Mouse (Mus musculus) embryonic facial prominence, embryonic 15.5 days (tissue): ENCODE measurements around the gene Pakap. TPM values are rescaled to one million over a fixed set of nuclear protein-coding genes. Genes with fewer than 3 reads are reported as not detected.

Experiments used
- ATAC-seq: fragments of 200-750 bp; cut with Nextera tagmentation; 2 replicates; pipeline ENCODE4 v1.8.0; 2017; ENCODE audit warnings: low read depth, moderate TSS enrichment; ENCODE audit not compliant: insufficient number of reproducible peaks, low FRiP score, low TSS enrichment
- H3K27ac ChIP-seq: fragments of 300-500 bp; sonication (generic); replicated peaks from 2 replicates; pipeline ENCODE4 v1.5.1; 2015; ENCODE audit warnings: mild to moderate bottlenecking, inconsistent platforms
- H3K27me3 ChIP-seq: fragments of 300-500 bp; sonication (generic); 2 replicates; pipeline ENCODE4 v1.6.1; 2015; ENCODE audit warnings: inconsistent platforms
- H3K36me3 ChIP-seq: fragments of 300-500 bp; sonication (generic); 2 replicates; pipeline ENCODE4 v1.6.1; 2015; ENCODE audit warnings: mild to moderate bottlenecking, inconsistent platforms
- H3K4me1 ChIP-seq: fragments of 300-500 bp; sonication (generic); 2 replicates; pipeline ENCODE4 v1.6.1; 2015; ENCODE audit warnings: inconsistent platforms
- H3K4me2 ChIP-seq: fragments of 300-500 bp; sonication (generic); replicated peaks from 2 replicates; pipeline ENCODE4 v1.6.1; 2015; ENCODE audit warnings: mild to moderate bottlenecking, inconsistent platforms
- H3K4me3 ChIP-seq: fragments of 300-500 bp; sonication (generic); replicated peaks from 2 replicates; pipeline ENCODE4 v1.5.1; 2015; ENCODE audit warnings: mild to moderate bottlenecking, inconsistent platforms
- H3K9ac ChIP-seq: fragments of 300-500 bp; sonication (generic); 2 replicates; pipeline ENCODE4 v1.6.1; 2015; ENCODE audit warnings: inconsistent platforms
- H3K9me3 ChIP-seq: fragments of 300-500 bp; sonication (generic); replicated peaks from 2 replicates; pipeline ENCODE4 v1.6.1; 2016; ENCODE audit warnings: inconsistent platforms
- WGBS: fragments of 180-500 bp; shearing (Covaris S2); methylation state at CpG from one replicate; pipeline ENCODE4 v1.1.7; 2015; 5-methylcytosine and 5-hydroxymethylcytosine counted together
- polyA plus RNA-seq: library from polyadenylated mRNA; unstranded; fragments of >200 nt; fragmentation: Nextera tagmentation; extraction: Ambion mirVana; gene quantifications from 2 replicates; pipeline ENCODE4 v1.2.1, GENCODE M21; 2015

Pakap gene
- polyA plus RNA-seq, 1 experiment from 2014 or later = 27.6 TPM

- WGBS = 26% methylated on average over 10 of the region's 12 CpGs
- Histone ChIP-seq H3K4me1 (peaks cover 35% of the 10 kb centered on the region), H3K9ac (no peak overlapping the region), H3K4me3 (peak overlapping the region; percentile 35), H3K9me3 (no peaks in the 10 kb centered on the region), H3K36me3 (no peaks in the 10 kb centered on the region), H3K27ac (peak overlapping the region; percentile 80), H3K27me3 (no peaks in the 10 kb centered on the region), H3K4me2 (peak overlapping the region; percentile 42)
- ATAC-seq = no peak
These were observed 278.5 kb downstream of the Pakap start for GRCm38 (mm10) chr4:57846381-57846990.

- Histone ChIP-seq H3K4me2 (peak overlapping the region; percentile 42), H3K36me3 (no peaks in the 10 kb centered on the region), H3K4me3 (peak overlapping the region; percentile 8; the same call in 1 of the 2 replicates), H3K9me3 (no peaks in the 10 kb centered on the region), H3K27ac (peak overlapping the region; percentile 80), H3K27me3 (no peaks in the 10 kb centered on the region), H3K4me1 (peaks cover 41% of the 10 kb centered on the region), H3K9ac (no peak overlapping the region)
- 48% methylated on average over 8 of the region's 8 CpGs for WGBS
- peak; percentile 61 for ATAC-seq
These were observed 279.0 kb downstream of the Pakap start for GRCm38 (mm10) chr4:57846991-57847422.

- peak overlapping the region; percentile 80 for H3K27ac ChIP-seq
- H3K36me3 ChIP-seq = no peaks in the 10 kb centered on the region
- H3K9me3 ChIP-seq = no peaks in the 10 kb centered on the region
- 0 out of 2 replicates have a peak overlapping the region, but pooled peaks have one; percentile 42 for H3K4me2 ChIP-seq
- H3K27me3 ChIP-seq = no peaks in the 10 kb centered on the region
- peaks cover 47% of the 10 kb centered on the region for H3K4me1 ChIP-seq
- H3K9ac ChIP-seq = no peak overlapping the region
- no peak for ATAC-seq
- no peak overlapping the region for H3K4me3 ChIP-seq
- WGBS = 80% methylated on average over 3 of the region's 3 CpGs
These were observed 279.7 kb downstream of the Pakap start for GRCm38 (mm10) chr4:57847676-57848075.

- H3K27ac ChIP-seq = no peak overlapping the region
- 76% methylated on average over 6 of the region's 6 CpGs for WGBS
These were observed 281.5 kb downstream of the Pakap start for GRCm38 (mm10) chr4:57849465-57849864.

GRCm38 (mm10) chr4:57851731-57852130, 283.8 kb downstream of the Pakap start:
- Histone ChIP-seq H3K4me3 (no peak overlapping the region), H3K27ac (no peak overlapping the region), H3K27me3 (no peaks in the 10 kb centered on the region), H3K4me2 (no peak overlapping the region), H3K9ac (no peak overlapping the region), H3K9me3 (no peaks in the 10 kb centered on the region), H3K36me3 (peaks cover 27% of the 10 kb centered on the region), H3K4me1 (peaks cover 26% of the 10 kb centered on the region)
- WGBS = 50% methylated on average over 1 of the region's 1 CpGs
- ATAC-seq = no peak

More at GRCm38 (mm10) chr4:57849465-57849864, 281.5 kb downstream of the Pakap start:
- Histone ChIP-seq H3K36me3 (peaks cover 4% of the 10 kb centered on the region; the same call in 1 of the 2 replicates), H3K9ac (no peak overlapping the region), H3K4me2 (no peak overlapping the region), H3K9me3 (no peaks in the 10 kb centered on the region), H3K4me3 (no peak overlapping the region), H3K4me1 (peaks cover 48% of the 10 kb centered on the region), H3K27me3 (no peaks in the 10 kb centered on the region)
- no peak for ATAC-seq

- Histone ChIP-seq H3K4me3 (no peak overlapping the region), H3K27me3 (no peaks in the 10 kb centered on the region), H3K4me2 (no peak overlapping the region), H3K9me3 (no peaks in the 10 kb centered on the region), H3K36me3 (peaks cover 35% of the 10 kb centered on the region), H3K9ac (no peak overlapping the region), H3K27ac (no peak overlapping the region), H3K4me1 (peaks cover 18% of the 10 kb centered on the region)
- WGBS = 36% methylated on average over 9 of the region's 9 CpGs
- no peak for ATAC-seq
These were observed 284.6 kb downstream of the Pakap start for GRCm38 (mm10) chr4:57852461-57853040.

GRCm38 (mm10) chr4:57854181-57854580, 286.2 kb downstream of the Pakap start:
- ATAC-seq = no peak

GRCm38 (mm10) chr4:57855281-57855941, 287.4 kb downstream of the Pakap start:
- 76% methylated on average over 18 of the region's 18 CpGs for WGBS
- Histone ChIP-seq H3K4me2 (no peak overlapping the region), H3K4me1 (peaks cover 16% of the 10 kb centered on the region), H3K27me3 (no peaks in the 10 kb centered on the region), H3K9ac (no peak overlapping the region), H3K4me3 (no peak overlapping the region), H3K27ac (no peak overlapping the region; the same call in 1 of the 2 replicates), H3K36me3 (peaks cover 42% of the 10 kb centered on the region), H3K9me3 (no peaks in the 10 kb centered on the region)
- no peak for ATAC-seq

More at GRCm38 (mm10) chr4:57854181-57854580, 286.2 kb downstream of the Pakap start:
- Histone ChIP-seq H3K9ac (no peak overlapping the region), H3K27ac (no peak overlapping the region), H3K4me2 (no peak overlapping the region), H3K4me1 (peaks cover 16% of the 10 kb centered on the region), H3K4me3 (no peak overlapping the region), H3K9me3 (no peaks in the 10 kb centered on the region), H3K36me3 (peaks cover 41% of the 10 kb centered on the region), H3K27me3 (no peaks in the 10 kb centered on the region)
- 86% methylated on average over 6 of the region's 6 CpGs for WGBS

- WGBS = 96% methylated on average over 10 of the region's 10 CpGs
These were observed 288.7 kb downstream of the Pakap start for GRCm38 (mm10) chr4:57856673-57857072.

GRCm38 (mm10) chr4:57860204-57860611, 292.2 kb downstream of the Pakap start:
- H3K27ac ChIP-seq = no peak overlapping the region
- no peak overlapping the region for H3K4me3 ChIP-seq
- ATAC-seq = no peak
- 77% methylated on average over 6 of the region's 6 CpGs for WGBS
- no peaks in the 10 kb centered on the region for H3K27me3 ChIP-seq
- H3K36me3 ChIP-seq = peaks cover 30% of the 10 kb centered on the region
- no peak overlapping the region for H3K9ac ChIP-seq
- H3K4me1 ChIP-seq = peaks cover 7% of the 10 kb centered on the region
- H3K9me3 ChIP-seq = no peaks in the 10 kb centered on the region
- H3K4me2 ChIP-seq = no peak overlapping the region

More at GRCm38 (mm10) chr4:57856673-57857072, 288.7 kb downstream of the Pakap start:
- Histone ChIP-seq H3K4me3 (no peak overlapping the region), H3K9ac (no peak overlapping the region), H3K9me3 (no peaks in the 10 kb centered on the region), H3K36me3 (peaks cover 42% of the 10 kb centered on the region), H3K27ac (no peak overlapping the region), H3K4me1 (peaks cover 11% of the 10 kb centered on the region), H3K4me2 (no peak overlapping the region), H3K27me3 (no peaks in the 10 kb centered on the region)
- ATAC-seq = no peak

- H3K36me3 ChIP-seq = peaks cover 21% of the 10 kb centered on the region
- H3K9me3 ChIP-seq = no peaks in the 10 kb centered on the region
- H3K4me3 ChIP-seq = no peak overlapping the region
- H3K27ac ChIP-seq = no peak overlapping the region
- H3K9ac ChIP-seq = no peak overlapping the region
- ATAC-seq = no peak
- peaks cover 10% of the 10 kb centered on the region for H3K4me1 ChIP-seq
- H3K27me3 ChIP-seq = no peaks in the 10 kb centered on the region
- 55% methylated on average over 6 of the region's 6 CpGs for WGBS
- no peak overlapping the region for H3K4me2 ChIP-seq
These were observed 293.2 kb downstream of the Pakap start for GRCm38 (mm10) chr4:57861166-57861565.
